Mouse (Mus musculus) lung, postnatal 0 days (tissue): ENCODE measurements around the gene Naa35. TPM values are rescaled to one million over a fixed set of nuclear protein-coding genes. Genes with fewer than 3 reads are reported as not detected.

Source experiments
- ATAC-seq: fragments of 200-750 bp; cut with Nextera tagmentation; 2 replicates; pipeline ENCODE4 v1.8.0; 2017; ENCODE audit warnings: moderate library complexity
- DNase-seq: peaks from one replicate; pipeline ENCODE4 v3.0.0-alpha.2; 2016; ENCODE audit warnings: low spot score
- H3K27ac ChIP-seq: fragments of 300-500 bp; sonication (generic); 2 replicates; pipeline ENCODE4 v1.5.1; 2014; ENCODE audit warnings: antibody characterized with exemption, mild to moderate bottlenecking, low read length, mixed read lengths
- H3K27me3 ChIP-seq: fragments of 300-500 bp; sonication (generic); replicated peaks from 2 replicates; pipeline ENCODE4 v1.6.1; 2014; ENCODE audit warnings: low read length, mixed read lengths; ENCODE audit not compliant: insufficient read depth
- H3K36me3 ChIP-seq: fragments of 300-500 bp; sonication (generic); 2 replicates; pipeline ENCODE4 v1.6.1; 2014; ENCODE audit warnings: low read length, mixed read lengths; ENCODE audit not compliant: insufficient read depth
- H3K4me1 ChIP-seq: fragments of 300-500 bp; sonication (generic); 2 replicates; pipeline ENCODE4 v1.6.1; 2014; ENCODE audit warnings: antibody characterized with exemption, low read depth, low read length, mixed read lengths; ENCODE audit not compliant: insufficient read depth
- H3K4me2 ChIP-seq: fragments of 300-500 bp; sonication (generic); replicated peaks from 2 replicates; pipeline ENCODE4 v1.6.1; 2014; ENCODE audit warnings: low read depth, mild to moderate bottlenecking, low read length, moderate library complexity, mixed read lengths
- H3K4me3 ChIP-seq: fragments of 300-500 bp; sonication (generic); 2 replicates; pipeline ENCODE4 v1.5.1; 2014; ENCODE audit warnings: low read depth, low read length
- H3K9ac ChIP-seq: fragments of 300-500 bp; sonication (generic); replicated peaks from 2 replicates; pipeline ENCODE4 v1.6.1; 2014; ENCODE audit warnings: low read depth, mild to moderate bottlenecking
- H3K9me3 ChIP-seq: fragments of 300-500 bp; sonication (generic); 2 replicates; pipeline ENCODE4 v1.6.1; 2016; ENCODE audit warnings: low read length, mixed read lengths
- CTCF ChIP-seq: IDR thresholded peaks from 2 replicates; pipeline ENCODE4 v1.5.1; 2016; ENCODE audit warnings: antibody characterized with exemption, mild to moderate bottlenecking
- EP300 ChIP-seq: IDR thresholded peaks from 2 replicates; pipeline ENCODE4 v1.6.1; 2016; ENCODE audit warnings: antibody characterized with exemption, mild to moderate bottlenecking, control low read depth
- WGBS: fragments of 180-500 bp; shearing (Covaris S2); extraction: QIAGEN DNeasy Blood & Tissue Kit; methylation state at CpG from one replicate; pipeline ENCODE4 v1.1.7; 2014; 5-methylcytosine and 5-hydroxymethylcytosine counted together
- polyA plus RNA-seq: library from polyadenylated mRNA; unstranded; fragments of >200 nt; fragmentation: Nextera tagmentation; extraction: Ambion mirVana; gene quantifications from 2 replicates; pipeline ENCODE4 v1.2.1, GENCODE M21; 2015

Gene Naa35
- polyA plus RNA-seq, 1 experiment from 2014 or later: 43.3 TPM

- H3K27me3 ChIP-seq: no peaks in the 10 kb centered on the region
- no peak overlapping the region for H3K27ac ChIP-seq
- no peak overlapping the region for H3K4me2 ChIP-seq
- no peak overlapping the region for H3K9ac ChIP-seq
- no peak overlapping the region for H3K4me3 ChIP-seq
- H3K36me3 ChIP-seq: no peaks in the 10 kb centered on the region
- WGBS: 74% methylated on average over 6 of the region's 6 CpGs
- peaks cover 7% of the 10 kb centered on the region; the same call in 1 of the 2 replicates for H3K4me1 ChIP-seq
- H3K9me3 ChIP-seq: no peaks in the 10 kb centered on the region
- no peak for TF ChIP-seq CTCF
- TF ChIP-seq EP300: no peak
- ATAC-seq: no peak
- no peak for DNase-seq
Measured at GRCm38 (mm10) chr13:59672248-59672647, 87.2 kb downstream of the Naa35 start.

- DNase-seq: no peak
- Histone ChIP-seq H3K27me3 (no peaks in the 10 kb centered on the region), H3K9me3 (no peaks in the 10 kb centered on the region), H3K9ac (no peak overlapping the region), H3K4me3 (no peak overlapping the region), H3K4me2 (no peak overlapping the region), H3K36me3 (no peaks in the 10 kb centered on the region), H3K27ac (no peak overlapping the region), H3K4me1 (peaks cover 7% of the 10 kb centered on the region; the same call in 1 of the 2 replicates)
- no peak for ATAC-seq
- no peak for TF ChIP-seq CTCF
- no peak for TF ChIP-seq EP300
- WGBS: 78% methylated on average over 7 of the region's 7 CpGs
Measured at GRCm38 (mm10) chr13:59673597-59673996, 88.5 kb downstream of the Naa35 start.

GRCm38 (mm10) chr13:59674215-59674614, 89.2 kb downstream of the Naa35 start:
- H3K27ac ChIP-seq: no peak overlapping the region
- H3K4me3 ChIP-seq: no peak overlapping the region
- ATAC-seq (no peak), DNase-seq (no peak)
- H3K4me2 ChIP-seq: peak overlapping the region; percentile 91
- no peaks in the 10 kb centered on the region for H3K36me3 ChIP-seq
- H3K27me3 ChIP-seq: no peaks in the 10 kb centered on the region
- H3K9me3 ChIP-seq: no peaks in the 10 kb centered on the region
- 25% methylated on average over 3 of the region's 3 CpGs for WGBS
- TF ChIP-seq CTCF (no peak), EP300 (no peak)
- no peak overlapping the region for H3K9ac ChIP-seq
- peaks cover 7% of the 10 kb centered on the region; the same call in 1 of the 2 replicates for H3K4me1 ChIP-seq

GRCm38 (mm10) chr13:59674761-59675150, 89.7 kb downstream of the Naa35 start:
- Histone ChIP-seq H3K4me1 (peaks cover 7% of the 10 kb centered on the region; the same call in 1 of the 2 replicates), H3K27me3 (no peaks in the 10 kb centered on the region), H3K9ac (peak overlapping the region; percentile 55; the same call in 1 of the 2 replicates), H3K4me3 (peak overlapping the region; percentile 75), H3K27ac (no peak overlapping the region), H3K4me2 (peak overlapping the region; percentile 91), H3K9me3 (no peaks in the 10 kb centered on the region), H3K36me3 (no peaks in the 10 kb centered on the region)
- TF ChIP-seq EP300 (no peak), CTCF (no peak)
- ATAC-seq: no peak
- peak; percentile 22 for DNase-seq
- WGBS: 4% methylated on average over 13 of the region's 13 CpGs

GRCm38 (mm10) chr13:59675151-59676011, 90.3 kb downstream of the Naa35 start, which contains the start of gene Golm1:
Golm1 (minus strand) TSS chr13:59675811.
- DNase-seq (peak; percentile 83), ATAC-seq (peak; percentile 93)
- no peak for TF ChIP-seq EP300
- peak; percentile 37 for TF ChIP-seq CTCF
- Histone ChIP-seq H3K27ac (peak within 1 kb of the TSS; percentile 57), H3K9me3 (no peaks in the 10 kb centered on the region), H3K27me3 (no peaks in the 10 kb centered on the region), H3K4me2 (peak within 1 kb of the TSS; percentile 91), H3K4me3 (peak within 1 kb of the TSS; percentile 75), H3K9ac (peak within 1 kb of the TSS; percentile 55), H3K36me3 (no peaks in the 10 kb centered on the region), H3K4me1 (peaks cover 7% of the 10 kb centered on the region; the same call in 1 of the 2 replicates)
- 3% methylated on average over 29 of the region's 61 CpGs for WGBS

- peak; percentile 12; the same call in 1 of the 2 replicates for ATAC-seq
- WGBS: 59% methylated on average over 12 of the region's 12 CpGs
- Histone ChIP-seq H3K9ac (no peak overlapping the region), H3K27ac (no peak overlapping the region), H3K4me3 (no peak overlapping the region), H3K4me1 (peaks cover 7% of the 10 kb centered on the region; the same call in 1 of the 2 replicates), H3K4me2 (no peak overlapping the region), H3K36me3 (no peaks in the 10 kb centered on the region), H3K9me3 (no peaks in the 10 kb centered on the region), H3K27me3 (no peaks in the 10 kb centered on the region)
- no peak for TF ChIP-seq EP300
- TF ChIP-seq CTCF: no peak
- peak; percentile 37 for DNase-seq
Measured at GRCm38 (mm10) chr13:59676316-59677229, 91.5 kb downstream of the Naa35 start.
